Mouse (Mus musculus): ENCODE results near the gene Abcb1a. TPM values are rescaled to one million over a fixed set of nuclear protein-coding genes. Genes with fewer than 3 reads are reported as not detected.

Abcb1a gene
- polyA plus RNA-seq (2015; fragmentation: Nextera tagmentation; extraction: Ambion mirVana): 1.4 and 2.0 TPM in 2 replicates

GRCm38 (mm10) chr5:8659911-8660737 lies at the start of gene Abcb1a:
Gene Abcb1a, plus strand, starts transcription at chr5:8660077.
- peak; percentile 69 for ATAC-seq
- no peak within 1 kb of the TSS for H3K27ac ChIP-seq (ENCODE audit: low read length)
- no peaks in the 10 kb centered on the region for H3K36me3 ChIP-seq (ENCODE audit: control insufficient read depth, insufficient read depth)
- 8% methylated on average over 37 of the region's 37 CpGs for WGBS
- H3K9ac ChIP-seq (replicated peaks; ENCODE audit: low read depth, low read length): 0 out of 2 replicates have a peak within 1 kb of the TSS, but pooled peaks have one; percentile 3
- H3K4me2 ChIP-seq (ENCODE audit: low read length): peak within 1 kb of the TSS; percentile 57
- no peaks in the 10 kb centered on the region for H3K9me3 ChIP-seq (ENCODE audit: control insufficient read depth, low read length)
- no peaks in the 10 kb centered on the region for H3K27me3 ChIP-seq (replicated peaks; ENCODE audit: control insufficient read depth, insufficient read depth, low read length)
- H3K4me1 ChIP-seq (replicated peaks; ENCODE audit: control insufficient read depth, insufficient read depth, low read length): peaks cover 10% of the 10 kb centered on the region
- H3K4me3 ChIP-seq (replicated peaks; ENCODE audit: low read length): peak within 1 kb of the TSS; percentile 36

DNA sequence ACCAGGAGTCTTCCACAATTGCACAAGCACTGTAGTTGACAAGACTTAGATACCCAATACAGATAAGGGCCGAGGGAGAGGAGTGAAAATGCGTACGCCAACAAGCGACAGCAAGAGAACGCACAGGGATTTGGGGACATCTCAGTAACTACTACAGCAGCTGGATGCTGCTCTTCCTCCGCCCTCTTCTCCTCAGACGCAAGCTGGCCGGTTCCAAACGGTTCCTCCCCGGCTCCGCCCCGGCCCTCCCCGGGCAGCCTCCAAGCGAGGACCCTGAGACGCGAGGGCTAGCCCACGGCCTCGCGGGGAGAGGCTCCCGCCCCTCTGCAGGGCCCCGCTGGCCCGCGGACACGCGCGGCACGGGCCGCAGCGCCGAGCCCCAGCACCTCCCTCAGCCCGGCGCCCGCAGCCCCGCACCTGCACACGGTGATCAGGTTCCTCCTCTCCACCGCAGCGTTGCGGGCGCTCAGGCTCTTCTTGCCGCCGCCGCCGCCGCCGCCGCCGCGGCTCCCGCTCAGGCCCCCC lies 37.7 kb upstream of the Abcb1a start:
- WGBS: under 1% methylated on average over 43 of the region's 49 CpGs
- H3K36me3 ChIP-seq (ENCODE audit: control insufficient read depth, insufficient read depth): no peaks in the 10 kb centered on the region
- H3K27ac ChIP-seq (ENCODE audit: low read length): peak overlapping the region; percentile 89
- H3K9ac ChIP-seq (replicated peaks; ENCODE audit: low read depth, low read length): peak overlapping the region; percentile 94
- H3K4me3 ChIP-seq (replicated peaks; ENCODE audit: low read length): peak overlapping the region; percentile 93
- no peaks in the 10 kb centered on the region for H3K9me3 ChIP-seq (ENCODE audit: control insufficient read depth, low read length)
- H3K4me2 ChIP-seq (ENCODE audit: low read length): peak overlapping the region; percentile 78
- no peaks in the 10 kb centered on the region for H3K27me3 ChIP-seq (replicated peaks; ENCODE audit: control insufficient read depth, insufficient read depth, low read length)
- peak; percentile 54 for ATAC-seq
- peaks cover 4% of the 10 kb centered on the region for H3K4me1 ChIP-seq (replicated peaks; ENCODE audit: control insufficient read depth, insufficient read depth, low read length)

- WGBS: 0% methylated on average over 52 of the region's 74 CpGs
- Histone ChIP-seq H3K27ac (ENCODE audit: low read length) (peak within 1 kb of the TSS; percentile 89), H3K9me3 (ENCODE audit: control insufficient read depth, low read length) (no peaks in the 10 kb centered on the region), H3K4me2 (ENCODE audit: low read length) (peak within 1 kb of the TSS; percentile 78), H3K36me3 (ENCODE audit: control insufficient read depth, insufficient read depth) (no peaks in the 10 kb centered on the region), H3K9ac (replicated peaks; ENCODE audit: low read depth, low read length) (peak within 1 kb of the TSS; percentile 94), H3K4me3 (replicated peaks; ENCODE audit: low read length) (peak within 1 kb of the TSS; percentile 93), H3K4me1 (replicated peaks; ENCODE audit: control insufficient read depth, insufficient read depth, low read length) (peaks cover 4% of the 10 kb centered on the region), H3K27me3 (replicated peaks; ENCODE audit: control insufficient read depth, insufficient read depth, low read length) (no peaks in the 10 kb centered on the region)
- ATAC-seq: peak; percentile 99
Observed at GRCm38 (mm10) chr5:8622596-8623231, 37.2 kb upstream of the Abcb1a start, which contains the start of gene Rundc3b. Gene Rundc3b, minus strand, starts transcription at chr5:8622952.

DNA sequence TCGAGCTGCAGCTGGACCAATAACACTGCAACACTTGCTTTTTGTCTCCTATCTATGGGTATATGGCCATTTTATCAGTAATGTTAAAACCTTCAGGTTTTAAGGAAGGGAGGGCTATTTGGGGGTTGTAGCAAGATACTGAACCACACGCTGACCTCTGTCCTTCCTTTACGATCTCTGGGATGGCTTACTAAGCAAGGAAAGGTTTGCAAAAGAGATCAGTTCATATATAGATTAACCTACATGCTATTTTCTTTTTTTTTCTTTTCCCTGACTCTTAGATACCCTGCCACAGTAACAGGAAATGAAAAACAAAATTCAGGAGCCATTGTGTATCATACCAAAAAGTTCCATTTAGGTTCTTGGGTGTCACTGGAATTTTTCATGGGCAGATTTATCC lies 27.0 kb upstream of the Abcb1a start:
- Histone ChIP-seq H3K4me2 (ENCODE audit: low read length) (no peak overlapping the region), H3K4me1 (replicated peaks; ENCODE audit: control insufficient read depth, insufficient read depth, low read length) (no peaks in the 10 kb centered on the region), H3K27me3 (replicated peaks; ENCODE audit: control insufficient read depth, insufficient read depth, low read length) (no peaks in the 10 kb centered on the region), H3K36me3 (ENCODE audit: control insufficient read depth, insufficient read depth) (no peaks in the 10 kb centered on the region), H3K27ac (ENCODE audit: low read length) (no peak overlapping the region), H3K4me3 (replicated peaks; ENCODE audit: low read length) (no peak overlapping the region), H3K9ac (replicated peaks; ENCODE audit: low read depth, low read length) (no peak overlapping the region), H3K9me3 (ENCODE audit: control insufficient read depth, low read length) (no peaks in the 10 kb centered on the region)
- ATAC-seq: no peak
- WGBS: 89% methylated on average over 3 of the region's 3 CpGs

GRCm38 (mm10) chr5:8634489-8634975 lies 25.3 kb upstream of the Abcb1a start:
- no peaks in the 10 kb centered on the region for H3K4me1 ChIP-seq (replicated peaks; ENCODE audit: control insufficient read depth, insufficient read depth, low read length)
- no peak overlapping the region for H3K9ac ChIP-seq (replicated peaks; ENCODE audit: low read depth, low read length)
- H3K27me3 ChIP-seq (replicated peaks; ENCODE audit: control insufficient read depth, insufficient read depth, low read length): no peaks in the 10 kb centered on the region
- no peaks in the 10 kb centered on the region for H3K36me3 ChIP-seq (ENCODE audit: control insufficient read depth, insufficient read depth)
- H3K4me2 ChIP-seq (ENCODE audit: low read length): no peak overlapping the region
- ATAC-seq: no peak
- no peaks in the 10 kb centered on the region for H3K9me3 ChIP-seq (ENCODE audit: control insufficient read depth, low read length)
- H3K4me3 ChIP-seq (replicated peaks; ENCODE audit: low read length): no peak overlapping the region
- no peak overlapping the region for H3K27ac ChIP-seq (ENCODE audit: low read length)

GRCm38 (mm10) chr5:8648300-8648699 lies 11.6 kb upstream of the Abcb1a start:
- H3K4me2 ChIP-seq (ENCODE audit: low read length): no peak overlapping the region
- H3K9ac ChIP-seq (replicated peaks; ENCODE audit: low read depth, low read length): no peak overlapping the region
- H3K9me3 ChIP-seq (ENCODE audit: control insufficient read depth, low read length): no peaks in the 10 kb centered on the region
- no peak overlapping the region for H3K27ac ChIP-seq (ENCODE audit: low read length)
- H3K36me3 ChIP-seq (ENCODE audit: control insufficient read depth, insufficient read depth): no peaks in the 10 kb centered on the region
- no peak for ATAC-seq
- H3K27me3 ChIP-seq (replicated peaks; ENCODE audit: control insufficient read depth, insufficient read depth, low read length): no peaks in the 10 kb centered on the region
- H3K4me3 ChIP-seq (replicated peaks; ENCODE audit: low read length): no peak overlapping the region
- H3K4me1 ChIP-seq (replicated peaks; ENCODE audit: control insufficient read depth, insufficient read depth, low read length): no peaks in the 10 kb centered on the region
- WGBS: 73% methylated on average over 4 of the region's 4 CpGs

GRCm38 (mm10) chr5:8648774-8649173 lies 11.1 kb upstream of the Abcb1a start:
- Histone ChIP-seq H3K9me3 (ENCODE audit: control insufficient read depth, low read length) (no peaks in the 10 kb centered on the region), H3K4me1 (replicated peaks; ENCODE audit: control insufficient read depth, insufficient read depth, low read length) (no peaks in the 10 kb centered on the region), H3K9ac (replicated peaks; ENCODE audit: low read depth, low read length) (no peak overlapping the region), H3K4me3 (replicated peaks; ENCODE audit: low read length) (no peak overlapping the region), H3K36me3 (ENCODE audit: control insufficient read depth, insufficient read depth) (no peaks in the 10 kb centered on the region), H3K27ac (ENCODE audit: low read length) (no peak overlapping the region), H3K27me3 (replicated peaks; ENCODE audit: control insufficient read depth, insufficient read depth, low read length) (no peaks in the 10 kb centered on the region), H3K4me2 (ENCODE audit: low read length) (no peak overlapping the region)
- no peak for ATAC-seq

- no peaks in the 10 kb centered on the region for H3K4me1 ChIP-seq (replicated peaks; ENCODE audit: control insufficient read depth, insufficient read depth, low read length)
- H3K27me3 ChIP-seq (replicated peaks; ENCODE audit: control insufficient read depth, insufficient read depth, low read length): no peaks in the 10 kb centered on the region
- no peak overlapping the region for H3K4me3 ChIP-seq (replicated peaks; ENCODE audit: low read length)
- H3K4me2 ChIP-seq (ENCODE audit: low read length): no peak overlapping the region
- H3K9ac ChIP-seq (replicated peaks; ENCODE audit: low read depth, low read length): no peak overlapping the region
- ATAC-seq: no peak
- H3K9me3 ChIP-seq (ENCODE audit: control insufficient read depth, low read length): no peaks in the 10 kb centered on the region
- H3K27ac ChIP-seq (ENCODE audit: low read length): no peak overlapping the region
- H3K36me3 ChIP-seq (ENCODE audit: control insufficient read depth, insufficient read depth): no peaks in the 10 kb centered on the region
- WGBS: 94% methylated on average over 2 of the region's 2 CpGs
Observed at GRCm38 (mm10) chr5:8652085-8652484, 7.8 kb upstream of the Abcb1a start.

DNA sequence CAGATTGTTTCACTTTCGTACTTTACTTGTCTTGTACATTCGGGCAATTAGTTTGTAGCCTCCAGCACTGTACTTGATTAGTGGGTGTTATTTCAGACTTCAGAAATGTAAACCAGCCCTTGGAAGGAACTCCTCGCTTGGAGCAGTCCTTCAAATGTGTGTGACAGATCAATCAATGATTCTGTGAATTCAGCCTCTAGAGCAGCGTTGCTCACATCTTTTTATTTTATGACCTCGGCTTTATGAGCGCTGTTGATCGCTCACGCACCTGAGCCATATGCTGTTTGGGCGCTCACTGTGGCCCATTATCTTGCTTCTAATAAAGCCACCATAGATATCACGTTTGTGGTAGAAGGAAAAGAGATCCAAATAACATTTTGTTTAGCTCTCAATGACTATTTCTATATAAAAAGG lies 868 bp downstream of the Abcb1a start:
- H3K9me3 ChIP-seq (ENCODE audit: control insufficient read depth, low read length): no peaks in the 10 kb centered on the region
- H3K9ac ChIP-seq (replicated peaks; ENCODE audit: low read depth, low read length): no peak overlapping the region
- no peak overlapping the region for H3K27ac ChIP-seq (ENCODE audit: low read length)
- WGBS: 65% methylated on average over 10 of the region's 10 CpGs
- H3K36me3 ChIP-seq (ENCODE audit: control insufficient read depth, insufficient read depth): no peaks in the 10 kb centered on the region
- H3K4me3 ChIP-seq (replicated peaks; ENCODE audit: low read length): peak overlapping the region; percentile 36
- H3K4me1 ChIP-seq (replicated peaks; ENCODE audit: control insufficient read depth, insufficient read depth, low read length): peaks cover 10% of the 10 kb centered on the region
- no peaks in the 10 kb centered on the region for H3K27me3 ChIP-seq (replicated peaks; ENCODE audit: control insufficient read depth, insufficient read depth, low read length)
- peak overlapping the region; percentile 57 for H3K4me2 ChIP-seq (ENCODE audit: low read length)
- ATAC-seq: no peak
